Mouse (Mus musculus) kidney, embryonic 16.5 days (tissue): ENCODE results near the gene Add3. TPM values are rescaled to one million over a fixed set of nuclear protein-coding genes. Genes with fewer than 3 reads are reported as not detected.

Experiments used
- ATAC-seq: fragments of 200-750 bp; cut with Nextera tagmentation; 2 replicates; pipeline ENCODE4 v1.8.0; 2017; ENCODE audit warnings: moderate TSS enrichment; ENCODE audit not compliant: low FRiP score, low TSS enrichment
- H3K27ac ChIP-seq: fragments of 300-500 bp; sonication (generic); 2 replicates; pipeline ENCODE4 v1.5.1; 2014; ENCODE audit warnings: low read length
- H3K27me3 ChIP-seq: fragments of 300-500 bp; sonication (generic); 2 replicates; pipeline ENCODE4 v1.6.1; 2014; ENCODE audit warnings: low read length, control low read depth, mixed read lengths; ENCODE audit not compliant: insufficient read depth
- H3K36me3 ChIP-seq: fragments of 300-500 bp; sonication (generic); 2 replicates; pipeline ENCODE4 v1.6.1; 2014; ENCODE audit warnings: low read length, control low read depth, mixed read lengths; ENCODE audit not compliant: insufficient read depth
- H3K4me1 ChIP-seq: fragments of 300-500 bp; sonication (generic); 2 replicates; pipeline ENCODE4 v1.6.1; 2014; ENCODE audit warnings: low read length, control low read depth, mixed read lengths; ENCODE audit not compliant: insufficient read depth
- H3K4me2 ChIP-seq: fragments of 300-500 bp; sonication (generic); replicated peaks from 2 replicates; pipeline ENCODE4 v1.6.1; 2014; ENCODE audit warnings: low read depth, low read length
- H3K4me3 ChIP-seq: fragments of 300-500 bp; sonication (generic); 2 replicates; pipeline ENCODE4 v1.5.1; 2014; ENCODE audit warnings: mild to moderate bottlenecking, low read length
- H3K9ac ChIP-seq: fragments of 300-500 bp; sonication (generic); replicated peaks from 2 replicates; pipeline ENCODE4 v1.6.1; 2014; ENCODE audit warnings: low read length
- H3K9me3 ChIP-seq: fragments of 300-500 bp; sonication (generic); 2 replicates; pipeline ENCODE4 v1.6.1; 2016; ENCODE audit warnings: low read length, control low read depth
- WGBS: fragments of 180-500 bp; shearing (Covaris S2); extraction: QIAGEN DNeasy Blood & Tissue Kit; methylation state at CpG from one replicate; pipeline ENCODE4 v1.1.7; 2014; 5-methylcytosine and 5-hydroxymethylcytosine counted together
- polyA plus RNA-seq: library from polyadenylated mRNA; unstranded; fragments of >200 nt; fragmentation: Nextera tagmentation; extraction: Ambion mirVana; gene quantifications from 2 replicates; pipeline ENCODE4 v1.2.1, GENCODE M21; 2015

The Add3 gene
- polyA plus RNA-seq, 1 experiment from 2014 or later, result 85.1 TPM

- H3K4me3 ChIP-seq, result no peak overlapping the region
- no peak overlapping the region for H3K4me2 ChIP-seq
- no peaks in the 10 kb centered on the region; the same call in 1 of the 2 replicates for H3K4me1 ChIP-seq
- no peak overlapping the region for H3K27ac ChIP-seq
- H3K9me3 ChIP-seq, result no peaks in the 10 kb centered on the region
- no peak for ATAC-seq
- H3K9ac ChIP-seq, result no peak overlapping the region
- H3K36me3 ChIP-seq, result peaks cover 4% of the 10 kb centered on the region
- no peaks in the 10 kb centered on the region for H3K27me3 ChIP-seq
- WGBS, result 91% methylated on average over 1 of the region's 1 CpGs
These were observed 61.9 kb downstream of the Add3 start for GRCm38 (mm10) chr19:53202116-53202515.

GRCm38 (mm10) chr19:53206986-53207385 is 66.7 kb downstream of the Add3 start:
- H3K4me2 ChIP-seq, result no peak overlapping the region
- H3K4me3 ChIP-seq, result no peak overlapping the region
- no peaks in the 10 kb centered on the region for H3K36me3 ChIP-seq
- no peaks in the 10 kb centered on the region for H3K27me3 ChIP-seq
- H3K9me3 ChIP-seq, result no peaks in the 10 kb centered on the region
- H3K27ac ChIP-seq, result no peak overlapping the region
- 94% methylated on average over 2 of the region's 2 CpGs for WGBS
- no peak overlapping the region for H3K9ac ChIP-seq
- H3K4me1 ChIP-seq, result peaks cover 8% of the 10 kb centered on the region; the same call in 1 of the 2 replicates
- ATAC-seq, result no peak

- H3K9me3 ChIP-seq, result no peaks in the 10 kb centered on the region
- H3K9ac ChIP-seq, result no peak overlapping the region
- 79% methylated on average over 7 of the region's 7 CpGs for WGBS
- H3K36me3 ChIP-seq, result no peaks in the 10 kb centered on the region
- H3K27me3 ChIP-seq, result no peaks in the 10 kb centered on the region
- no peak for ATAC-seq
- H3K4me3 ChIP-seq, result no peak overlapping the region
- peaks cover 8% of the 10 kb centered on the region; the same call in 1 of the 2 replicates for H3K4me1 ChIP-seq
- H3K27ac ChIP-seq, result no peak overlapping the region
- H3K4me2 ChIP-seq, result no peak overlapping the region
These were observed 68.6 kb downstream of the Add3 start for GRCm38 (mm10) chr19:53208830-53209229.

GRCm38 (mm10) chr19:53210251-53210650 is 70.0 kb downstream of the Add3 start:
- H3K9me3 ChIP-seq, result no peaks in the 10 kb centered on the region
- H3K4me2 ChIP-seq, result no peak overlapping the region
- peaks cover 8% of the 10 kb centered on the region; the same call in 1 of the 2 replicates for H3K4me1 ChIP-seq
- H3K27ac ChIP-seq, result no peak overlapping the region
- no peak overlapping the region for H3K4me3 ChIP-seq
- H3K27me3 ChIP-seq, result no peaks in the 10 kb centered on the region
- no peak overlapping the region for H3K9ac ChIP-seq
- H3K36me3 ChIP-seq, result no peaks in the 10 kb centered on the region
- ATAC-seq, result no peak
- 44% methylated on average over 2 of the region's 2 CpGs for WGBS

GRCm38 (mm10) chr19:53215352-53215751 is 75.1 kb downstream of the Add3 start:
- no peak overlapping the region for H3K27ac ChIP-seq
- H3K9ac ChIP-seq, result no peak overlapping the region
- no peak overlapping the region for H3K4me2 ChIP-seq
- H3K4me1 ChIP-seq, result 0 out of 2 replicates have a peak, but pooled peaks cover 3% of the 10 kb centered on the region
- no peaks in the 10 kb centered on the region for H3K27me3 ChIP-seq
- WGBS, result 77% methylated on average over 2 of the region's 2 CpGs
- H3K4me3 ChIP-seq, result no peak overlapping the region
- ATAC-seq, result no peak
- H3K36me3 ChIP-seq, result peaks cover 11% of the 10 kb centered on the region
- no peaks in the 10 kb centered on the region for H3K9me3 ChIP-seq

GRCm38 (mm10) chr19:53216761-53217538 is 76.7 kb downstream of the Add3 start:
- ATAC-seq, result no peak
- no peaks in the 10 kb centered on the region for H3K4me1 ChIP-seq
- no peaks in the 10 kb centered on the region for H3K27me3 ChIP-seq
- no peak overlapping the region for H3K4me3 ChIP-seq
- H3K9ac ChIP-seq, result no peak overlapping the region
- no peak overlapping the region for H3K4me2 ChIP-seq
- no peak overlapping the region for H3K27ac ChIP-seq
- no peaks in the 10 kb centered on the region for H3K9me3 ChIP-seq
- whole genome bisulfite sequencing, result 88% methylated on average over 18 of the region's 18 CpGs
- peaks cover 14% of the 10 kb centered on the region for H3K36me3 ChIP-seq

GRCm38 (mm10) chr19:53217837-53218236 is 77.6 kb downstream of the Add3 start:
- Histone ChIP-seq H3K9ac (no peak overlapping the region), H3K4me1 (no peaks in the 10 kb centered on the region), H3K36me3 (peaks cover 14% of the 10 kb centered on the region), H3K27ac (no peak overlapping the region), H3K27me3 (no peaks in the 10 kb centered on the region), H3K9me3 (no peaks in the 10 kb centered on the region), H3K4me3 (no peak overlapping the region), H3K4me2 (no peak overlapping the region)
- ATAC-seq, result no peak
- 88% methylated on average over 8 of the region's 8 CpGs for WGBS

- no peaks in the 10 kb centered on the region for H3K4me1 ChIP-seq
- no peak overlapping the region for H3K27ac ChIP-seq
- no peak overlapping the region for H3K4me3 ChIP-seq
- ATAC-seq, result no peak
- H3K9me3 ChIP-seq, result no peaks in the 10 kb centered on the region
- H3K27me3 ChIP-seq, result no peaks in the 10 kb centered on the region
- no peak overlapping the region for H3K4me2 ChIP-seq
- H3K36me3 ChIP-seq, result peaks cover 14% of the 10 kb centered on the region
- WGBS, result 75% methylated on average over 3 of the region's 3 CpGs
- no peak overlapping the region for H3K9ac ChIP-seq
These were observed 79.1 kb downstream of the Add3 start for GRCm38 (mm10) chr19:53219305-53219704.

- H3K27me3 ChIP-seq, result no peaks in the 10 kb centered on the region
- peaks cover 14% of the 10 kb centered on the region for H3K36me3 ChIP-seq
- no peak overlapping the region for H3K4me3 ChIP-seq
- no peak for ATAC-seq
- WGBS, result 94% methylated on average over 3 of the region's 3 CpGs
- no peak overlapping the region for H3K4me2 ChIP-seq
- H3K4me1 ChIP-seq, result 0 out of 2 replicates have a peak, but pooled peaks cover 5% of the 10 kb centered on the region
- H3K27ac ChIP-seq, result no peak overlapping the region
- no peak overlapping the region for H3K9ac ChIP-seq
- H3K9me3 ChIP-seq, result no peaks in the 10 kb centered on the region
These were observed 80.9 kb downstream of the Add3 start for GRCm38 (mm10) chr19:53221186-53221585.
